Mouse (Mus musculus): ENCODE data around the gene Col8a1. TPM values are rescaled to one million over a fixed set of nuclear protein-coding genes. Genes with fewer than 3 reads are reported as not detected.

The Col8a1 gene
- polyA plus RNA-seq, 1 experiment: not detected

DNA sequence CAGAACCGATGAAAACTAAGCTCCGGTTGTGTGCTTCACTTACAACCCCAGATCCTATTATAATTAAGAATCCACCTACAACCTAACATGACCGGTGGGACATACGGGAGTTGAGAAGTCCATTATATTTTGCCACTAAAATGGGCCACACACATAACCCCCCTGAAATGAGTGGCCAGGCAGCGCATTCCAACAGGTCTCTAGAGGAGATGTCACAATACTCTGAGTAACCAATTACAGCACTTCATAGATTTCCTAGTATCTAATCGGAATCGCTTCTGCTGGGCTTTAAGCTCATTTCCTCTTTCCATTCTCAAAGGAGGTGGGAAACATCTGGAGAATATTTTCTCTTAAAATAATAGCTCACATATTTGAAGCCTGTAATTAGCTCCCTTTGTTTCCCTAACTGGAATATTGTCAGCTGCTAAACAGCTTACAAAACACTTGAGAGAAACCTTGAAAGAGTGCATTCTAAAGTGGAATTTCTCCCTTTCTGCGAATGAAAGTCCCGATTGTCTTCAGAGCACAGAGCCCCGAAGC lies 113.1 kb downstream of the Col8a1 start:
- no peak for TF ChIP-seq POLR2A (IDR thresholded peaks at IDR 0.05; ENCODE audit: insufficient read depth, low read depth, low read length)
- no peak overlapping the region for H3K4me3 ChIP-seq (ENCODE audit: insufficient read depth, low read depth, low read length)
- 47% methylated on average over 10 of the region's 10 CpGs for WGBS
- no peaks in the 10 kb centered on the region for H3K4me1 ChIP-seq (ENCODE audit: control insufficient read depth, insufficient read depth, low read length)
- H3K27ac ChIP-seq (ENCODE audit: insufficient read depth, low read depth, low read length): no peak overlapping the region

DNA sequence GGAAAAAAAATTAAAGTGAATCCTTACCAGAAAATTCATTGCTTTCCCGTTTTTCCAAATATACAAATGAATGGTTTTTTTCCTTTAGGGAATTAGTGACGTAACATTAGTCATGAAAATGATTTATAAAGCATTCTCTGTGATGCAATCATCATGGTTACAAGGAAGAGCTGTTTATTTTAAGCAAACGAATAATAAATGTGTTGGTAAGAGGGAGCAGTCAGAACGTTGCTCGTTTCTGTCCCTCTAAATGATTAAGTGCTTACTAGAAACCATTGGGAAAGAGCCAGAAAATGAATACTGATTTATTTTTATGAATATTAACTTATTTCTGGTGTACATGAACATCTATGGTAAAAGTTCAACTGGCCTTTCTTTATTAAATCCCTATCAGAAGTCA lies 119.8 kb downstream of the Col8a1 start:
- Histone ChIP-seq H3K4me1 (ENCODE audit: control insufficient read depth, insufficient read depth, low read length) (no peaks in the 10 kb centered on the region), H3K27ac (ENCODE audit: insufficient read depth, low read depth, low read length) (no peak overlapping the region), H3K4me3 (ENCODE audit: insufficient read depth, low read depth, low read length) (no peak overlapping the region)
- TF ChIP-seq POLR2A (IDR thresholded peaks at IDR 0.05; ENCODE audit: insufficient read depth, low read depth, low read length) (no peak), CTCF (IDR thresholded peaks at IDR 0.05; ENCODE audit: insufficient read depth, low read depth, low read length) (no peak)
- 63% methylated on average over 5 of the region's 5 CpGs for WGBS

DNA sequence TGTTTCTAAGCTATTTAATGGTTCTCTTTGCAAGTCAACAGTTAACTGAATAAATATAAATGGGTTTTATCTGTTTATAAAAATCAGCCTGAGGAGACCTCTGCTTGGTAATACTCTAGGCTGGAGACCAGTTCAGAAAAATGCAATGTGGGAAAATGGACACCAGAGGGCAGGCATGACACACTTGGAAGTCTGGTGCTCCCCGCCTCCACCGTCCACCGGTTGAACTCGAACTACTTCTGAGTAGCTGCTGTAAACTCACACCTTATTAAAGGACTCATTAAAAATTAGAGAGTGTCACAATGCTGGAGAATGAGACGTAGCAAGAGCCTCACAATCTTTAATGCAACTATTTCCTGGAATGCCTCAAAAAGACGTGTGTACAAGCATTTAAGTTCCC lies 120.3 kb downstream of the Col8a1 start:
- Histone ChIP-seq H3K4me1 (ENCODE audit: control insufficient read depth, insufficient read depth, low read length) (no peaks in the 10 kb centered on the region), H3K4me3 (ENCODE audit: insufficient read depth, low read depth, low read length) (no peak overlapping the region), H3K27ac (ENCODE audit: insufficient read depth, low read depth, low read length) (no peak overlapping the region)
- WGBS: 7% methylated on average over 6 of the region's 6 CpGs
- TF ChIP-seq CTCF (IDR thresholded peaks at IDR 0.05; ENCODE audit: insufficient read depth, low read depth, low read length): peak; percentile 65
- no peak for TF ChIP-seq POLR2A (IDR thresholded peaks at IDR 0.05; ENCODE audit: insufficient read depth, low read depth, low read length)

DNA sequence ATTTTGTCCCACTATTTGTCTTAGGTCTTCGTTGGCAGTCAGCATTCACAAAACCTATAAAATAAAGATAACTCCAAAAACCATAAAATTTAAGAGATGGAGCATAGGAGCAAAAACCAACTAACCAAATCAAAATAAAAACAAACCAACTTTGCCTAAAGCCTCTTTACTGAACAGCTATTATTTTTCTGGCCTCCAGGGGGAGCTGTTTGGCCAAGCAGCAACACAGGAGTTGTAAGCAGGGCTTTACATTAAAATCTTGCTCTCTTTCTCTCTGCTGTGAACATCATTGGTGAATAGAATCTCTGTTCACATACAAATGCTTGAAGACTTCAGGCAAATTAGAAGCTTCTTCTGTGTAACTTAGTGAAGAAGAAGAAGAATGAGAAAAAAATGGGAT lies 142.8 kb downstream of the Col8a1 start:
- no peak for TF ChIP-seq POLR2A (IDR thresholded peaks at IDR 0.05; ENCODE audit: insufficient read depth, low read depth, low read length)
- no peak for TF ChIP-seq CTCF (IDR thresholded peaks at IDR 0.05; ENCODE audit: insufficient read depth, low read depth, low read length)
- H3K27ac ChIP-seq (ENCODE audit: insufficient read depth, low read depth, low read length): no peak overlapping the region
- no peaks in the 10 kb centered on the region for H3K4me1 ChIP-seq (ENCODE audit: control insufficient read depth, insufficient read depth, low read length)
- H3K4me3 ChIP-seq (ENCODE audit: insufficient read depth, low read depth, low read length): no peak overlapping the region
- WGBS: 2% methylated on average over 1 of the region's 1 CpGs

DNA sequence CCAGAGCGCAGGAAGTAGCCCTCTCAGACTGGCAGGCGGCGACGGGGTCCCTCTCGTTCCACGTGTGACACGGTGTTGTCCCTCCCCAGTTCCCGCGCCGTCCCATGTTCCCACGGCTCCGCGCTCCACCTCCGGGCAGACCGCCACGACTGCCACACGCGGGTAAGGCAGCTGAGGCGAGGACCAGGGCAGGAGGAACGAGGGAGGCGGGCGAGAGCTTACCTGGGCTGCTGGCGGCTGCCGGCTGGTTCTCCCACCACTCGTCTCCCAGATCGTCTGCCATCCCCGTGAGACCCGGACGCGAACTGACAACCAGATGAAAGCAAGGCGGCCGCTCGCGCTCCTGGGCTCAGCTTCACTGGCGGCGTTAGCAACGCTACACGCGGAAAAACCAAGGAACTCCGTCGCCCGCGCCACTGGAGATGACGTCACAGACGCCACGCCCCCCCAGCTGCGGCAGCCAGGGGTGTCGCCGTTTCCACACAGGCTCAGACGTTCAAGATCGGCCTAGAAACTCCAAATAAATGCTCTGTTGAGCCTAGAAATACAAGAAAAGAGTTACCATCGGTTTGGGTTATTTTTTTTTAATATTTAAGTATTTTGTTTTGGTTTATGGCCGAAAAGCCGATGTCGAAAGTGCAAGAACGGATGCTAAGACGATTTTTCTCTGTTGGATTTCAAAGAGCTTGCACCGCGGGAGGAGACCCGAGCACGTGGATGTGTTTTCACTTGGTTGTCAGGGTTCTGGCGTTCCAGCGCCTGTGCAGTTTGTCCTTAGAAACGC lies 147.9 kb downstream of the Col8a1 start, which contains the start of gene Cmss1:
TSS of gene Cmss1 (minus strand) at position 421 of the 784 bp plus-strand sequence.
- no peak within 1 kb of the TSS for H3K27ac ChIP-seq (ENCODE audit: insufficient read depth, low read depth, low read length)
- TF ChIP-seq POLR2A (IDR thresholded peaks at IDR 0.05; ENCODE audit: insufficient read depth, low read depth, low read length) (no peak), CTCF (IDR thresholded peaks at IDR 0.05; ENCODE audit: insufficient read depth, low read depth, low read length) (no peak)
- under 1% methylated on average over 64 of the region's 64 CpGs for WGBS
- no peaks in the 10 kb centered on the region for H3K4me1 ChIP-seq (ENCODE audit: control insufficient read depth, insufficient read depth, low read length)
- peak within 1 kb of the TSS; percentile 98 for H3K4me3 ChIP-seq (ENCODE audit: insufficient read depth, low read depth, low read length)

DNA sequence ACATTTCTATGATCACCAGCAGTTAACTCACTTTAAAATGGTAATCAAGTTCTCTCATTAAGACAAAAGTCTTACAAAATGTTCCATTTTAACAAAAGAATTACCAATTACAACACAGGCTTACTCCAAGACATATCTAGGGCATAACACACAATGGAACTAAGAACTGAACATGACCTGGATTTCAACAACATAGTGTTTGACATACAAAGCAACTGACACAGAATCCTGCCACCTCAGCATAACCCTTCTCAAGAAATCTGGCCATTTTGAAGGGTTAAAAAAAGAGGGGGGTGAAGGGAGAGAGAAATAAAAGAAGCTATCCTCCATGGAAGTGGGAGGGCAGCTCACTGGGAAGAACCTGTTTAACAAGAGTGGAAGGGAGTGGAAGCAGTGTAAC lies 153.5 kb downstream of the Col8a1 start:
- H3K4me1 ChIP-seq (ENCODE audit: control insufficient read depth, insufficient read depth, low read length): no peaks in the 10 kb centered on the region
- H3K27ac ChIP-seq (ENCODE audit: insufficient read depth, low read depth, low read length): no peak overlapping the region
- no peak for TF ChIP-seq POLR2A (IDR thresholded peaks at IDR 0.05; ENCODE audit: insufficient read depth, low read depth, low read length)
- H3K4me3 ChIP-seq (ENCODE audit: insufficient read depth, low read depth, low read length): no peak overlapping the region

DNA sequence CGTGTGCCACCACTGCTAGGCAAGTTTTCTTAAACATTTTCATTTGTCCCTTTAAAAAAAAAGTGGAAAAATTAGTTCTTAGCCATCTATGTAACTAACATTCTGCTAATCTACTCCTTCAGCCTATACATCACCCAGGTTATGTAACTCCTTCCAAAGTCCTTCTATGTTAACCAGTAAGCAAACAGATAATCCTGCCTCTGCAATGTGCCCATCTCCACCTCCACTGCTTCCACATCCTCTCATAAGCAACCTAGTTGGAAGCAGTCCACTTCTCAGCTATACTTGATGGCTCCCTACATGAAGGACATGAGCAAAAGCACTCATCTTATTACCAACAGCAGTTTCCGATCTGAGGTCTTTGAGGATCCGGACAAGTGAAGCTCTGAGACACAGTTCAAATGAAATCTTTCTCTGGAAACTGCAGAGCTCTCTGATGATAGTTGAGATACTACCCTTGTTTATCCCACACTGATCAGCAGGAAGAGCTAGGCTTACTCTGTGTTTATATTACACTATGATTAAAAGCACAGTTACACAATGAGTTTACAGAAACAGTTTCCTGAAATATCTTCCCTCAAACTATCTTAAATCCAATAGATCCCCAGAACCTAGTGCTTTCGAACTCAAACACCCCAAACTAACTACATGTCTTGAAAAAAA lies 157.1 kb downstream of the Col8a1 start:
- H3K27ac ChIP-seq (ENCODE audit: insufficient read depth, low read depth, low read length): no peak overlapping the region
- no peak for TF ChIP-seq POLR2A (IDR thresholded peaks at IDR 0.05; ENCODE audit: insufficient read depth, low read depth, low read length)
- no peak for TF ChIP-seq CTCF (IDR thresholded peaks at IDR 0.05; ENCODE audit: insufficient read depth, low read depth, low read length)
- H3K4me3 ChIP-seq (ENCODE audit: insufficient read depth, low read depth, low read length): no peak overlapping the region
- no peaks in the 10 kb centered on the region for H3K4me1 ChIP-seq (ENCODE audit: control insufficient read depth, insufficient read depth, low read length)
- 61% methylated on average over 4 of the region's 4 CpGs for WGBS

DNA sequence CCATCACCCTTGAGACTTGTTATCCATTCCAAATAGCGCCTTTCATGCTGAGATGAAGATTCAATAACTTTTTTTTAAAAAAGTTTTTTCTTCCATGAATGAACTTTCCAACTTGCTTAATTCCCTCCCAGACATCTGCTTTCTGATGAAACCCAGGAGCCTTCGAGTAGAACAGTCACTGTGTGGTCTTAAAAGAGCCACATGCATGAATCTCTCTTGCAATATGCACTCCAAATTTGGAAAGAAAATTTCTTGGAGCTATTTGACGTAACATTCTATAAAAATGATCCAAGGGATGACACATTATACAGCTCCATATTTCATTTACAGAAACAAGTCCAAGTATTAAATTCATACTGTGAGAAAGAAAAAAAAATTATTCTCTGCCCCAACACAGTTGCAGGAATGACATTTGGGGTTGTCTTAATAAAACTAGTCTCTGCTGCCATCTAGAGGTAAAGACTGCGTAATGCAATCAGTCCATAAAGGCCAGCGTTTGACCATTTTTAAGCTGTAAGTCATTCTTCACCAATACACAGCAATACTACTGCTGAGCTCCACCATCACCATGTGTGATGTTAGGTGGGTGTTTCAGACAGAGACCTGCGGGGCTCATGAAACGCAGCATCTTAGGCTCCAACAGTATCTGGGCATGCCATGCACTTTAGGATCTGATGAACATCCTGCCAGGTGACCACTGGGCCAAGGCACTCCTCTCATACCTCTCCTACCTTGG lies 160.9 kb downstream of the Col8a1 start:
- H3K27ac ChIP-seq (ENCODE audit: insufficient read depth, low read depth, low read length): no peak overlapping the region
- no peak overlapping the region for H3K4me3 ChIP-seq (ENCODE audit: insufficient read depth, low read depth, low read length)
- WGBS: 37% methylated on average over 7 of the region's 7 CpGs
- no peak for TF ChIP-seq POLR2A (IDR thresholded peaks at IDR 0.05; ENCODE audit: insufficient read depth, low read depth, low read length)
- no peak for TF ChIP-seq CTCF (IDR thresholded peaks at IDR 0.05; ENCODE audit: insufficient read depth, low read depth, low read length)
- H3K4me1 ChIP-seq (ENCODE audit: control insufficient read depth, insufficient read depth, low read length): no peaks in the 10 kb centered on the region

DNA sequence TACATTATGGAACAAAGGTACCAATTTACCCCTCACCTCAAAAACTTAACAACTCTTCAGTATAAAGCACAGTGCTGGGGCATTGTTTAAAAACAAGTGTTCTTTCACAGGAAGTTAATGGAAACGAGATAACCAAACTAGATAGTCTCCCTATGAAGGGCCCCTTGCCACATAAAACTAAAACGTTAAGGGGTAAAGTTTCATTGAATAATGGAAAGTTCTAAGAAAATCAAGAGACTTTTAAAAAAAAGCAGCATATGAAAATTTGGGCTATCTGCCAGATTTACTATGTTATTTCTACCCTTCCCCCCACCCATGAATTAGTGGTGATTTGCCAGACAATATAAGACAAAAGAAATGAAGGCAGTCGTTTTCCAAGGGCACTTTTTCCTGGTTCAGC lies 169.3 kb downstream of the Col8a1 start:
- WGBS: 29% methylated on average over 3 of the region's 3 CpGs
- no peak overlapping the region for H3K4me3 ChIP-seq (ENCODE audit: insufficient read depth, low read depth, low read length)

More for the DNA sequence above, 169.3 kb downstream of the Col8a1 start:
- TF ChIP-seq CTCF (IDR thresholded peaks at IDR 0.05; ENCODE audit: insufficient read depth, low read depth, low read length): no peak
- no peak for TF ChIP-seq POLR2A (IDR thresholded peaks at IDR 0.05; ENCODE audit: insufficient read depth, low read depth, low read length)
- Histone ChIP-seq H3K4me1 (ENCODE audit: control insufficient read depth, insufficient read depth, low read length) (no peaks in the 10 kb centered on the region), H3K27ac (ENCODE audit: insufficient read depth, low read depth, low read length) (no peak overlapping the region)

Data from olfactory bulb, adult 2 months (tissue).